Mouse (Mus musculus): ENCODE measurements at regions not wholly inside any gene's neighbourhood (a gene's known extent, or its start where the extent isn't known, plus 50 kb on each side); places are given as distances from the start of the nearest gene placed in this dataset.

DNA sequence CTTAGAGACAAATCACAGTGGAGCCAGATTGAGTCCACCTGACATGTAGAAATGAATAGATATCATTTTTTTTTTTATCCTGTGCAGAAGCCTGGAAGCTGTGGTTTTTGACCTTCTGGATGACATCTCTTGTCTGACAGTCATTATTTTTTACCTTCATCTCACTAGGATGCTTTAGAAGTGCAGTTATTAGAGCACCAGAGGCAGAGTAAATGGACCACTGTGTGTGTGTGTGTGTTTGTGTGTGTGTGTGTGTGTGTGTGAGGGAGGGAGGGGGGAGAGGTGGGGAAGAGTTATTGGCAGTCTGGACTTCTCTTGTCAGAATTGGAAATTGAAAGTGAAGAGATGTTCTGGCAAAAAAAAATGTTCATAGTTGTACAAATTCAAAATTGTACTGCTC lies 316.5 kb upstream of the Tmprss15 start:
- H3K9ac ChIP-seq, result no peak overlapping the region
- ATAC-seq (ENCODE audit: low FRiP score), result no peak
- no peak overlapping the region for H3K4me3 ChIP-seq (replicated peaks)
- H3K4me1 ChIP-seq, result no peaks in the 10 kb centered on the region
- H3K27me3 ChIP-seq, result no peaks in the 10 kb centered on the region
- H3K9me3 ChIP-seq, result no peaks in the 10 kb centered on the region
- H3K4me2 ChIP-seq, result no peak overlapping the region
- no peaks in the 10 kb centered on the region for H3K36me3 ChIP-seq (replicated peaks)
- no peak overlapping the region for H3K27ac ChIP-seq

DNA sequence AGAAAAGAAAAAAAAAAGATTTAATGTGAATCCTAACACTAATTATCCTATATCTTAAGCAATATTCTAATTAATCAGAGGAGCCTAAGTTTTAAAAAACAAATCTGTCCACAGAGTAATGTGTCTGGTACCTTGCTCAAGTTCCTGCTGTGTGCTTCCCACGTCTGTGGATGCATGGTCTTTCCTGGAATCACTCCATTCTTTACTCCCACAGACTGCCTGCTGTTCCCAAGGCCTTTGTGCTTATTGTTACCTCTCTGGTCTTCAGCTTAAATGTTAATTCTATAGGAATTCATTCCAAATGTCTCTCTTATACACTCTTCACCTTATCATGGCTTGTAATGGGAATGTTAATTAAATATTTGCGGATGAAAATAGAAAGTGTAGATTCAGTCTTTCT lies 315.3 kb upstream of the Tmprss15 start:
- 28% methylated on average over 2 of the region's 2 CpGs for WGBS
- Histone ChIP-seq H3K4me2 (no peak overlapping the region), H3K4me3 (replicated peaks) (no peak overlapping the region), H3K27ac (no peak overlapping the region), H3K4me1 (no peaks in the 10 kb centered on the region), H3K9ac (no peak overlapping the region), H3K9me3 (no peaks in the 10 kb centered on the region), H3K36me3 (replicated peaks) (no peaks in the 10 kb centered on the region), H3K27me3 (no peaks in the 10 kb centered on the region)
- no peak for ATAC-seq (ENCODE audit: low FRiP score)

DNA sequence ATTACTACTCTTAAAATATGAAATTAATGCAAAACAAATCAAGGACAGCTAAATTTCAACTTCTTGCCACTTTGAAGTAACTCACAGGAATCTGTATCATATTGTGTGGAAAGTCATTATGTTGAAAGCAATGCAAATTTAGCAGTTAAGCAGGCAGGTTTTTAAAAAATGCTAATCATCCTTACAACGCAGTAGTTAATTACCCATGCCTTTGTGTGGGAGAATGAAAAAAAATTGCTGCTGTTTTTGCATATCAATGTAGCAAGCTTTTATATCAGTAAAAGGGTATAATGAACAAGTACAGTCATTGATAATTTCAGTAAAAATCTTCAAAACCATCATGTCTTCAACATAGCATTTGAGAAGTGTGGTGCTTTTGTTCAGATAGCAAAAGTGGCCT lies 313.2 kb upstream of the Tmprss15 start:
- Histone ChIP-seq H3K4me2 (no peak overlapping the region), H3K4me1 (no peaks in the 10 kb centered on the region), H3K9me3 (no peaks in the 10 kb centered on the region), H3K9ac (no peak overlapping the region), H3K36me3 (replicated peaks) (no peaks in the 10 kb centered on the region), H3K4me3 (replicated peaks) (no peak overlapping the region), H3K27me3 (no peaks in the 10 kb centered on the region), H3K27ac (no peak overlapping the region)
- no peak for ATAC-seq (ENCODE audit: low FRiP score)
- 23% methylated on average over 1 of the region's 1 CpGs for WGBS

DNA sequence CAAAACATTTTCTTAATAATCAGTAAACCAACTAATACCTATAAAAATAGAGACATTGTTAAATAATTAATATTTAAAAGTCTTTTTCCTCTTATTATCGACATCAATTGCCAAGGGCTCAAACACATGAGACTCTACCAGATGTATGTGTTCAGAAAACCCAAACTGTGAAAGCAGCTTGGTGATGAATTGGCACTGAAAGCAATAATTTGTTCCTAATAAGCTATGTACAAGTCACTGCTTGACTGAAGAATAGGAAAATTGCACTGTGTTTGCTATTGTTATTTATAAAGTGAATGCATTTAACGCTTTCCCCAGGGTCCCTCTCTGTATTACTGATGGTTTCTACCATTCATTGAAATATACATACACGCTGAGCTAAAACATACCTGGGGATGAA lies 309.2 kb upstream of the Tmprss15 start:
- Histone ChIP-seq H3K27ac (no peak overlapping the region), H3K9me3 (no peaks in the 10 kb centered on the region), H3K4me2 (no peak overlapping the region), H3K4me3 (replicated peaks) (no peak overlapping the region), H3K36me3 (replicated peaks) (no peaks in the 10 kb centered on the region), H3K4me1 (no peaks in the 10 kb centered on the region), H3K9ac (no peak overlapping the region), H3K27me3 (no peaks in the 10 kb centered on the region)
- ATAC-seq (ENCODE audit: low FRiP score), result no peak
- WGBS, result 86% methylated on average over 3 of the region's 3 CpGs

DNA sequence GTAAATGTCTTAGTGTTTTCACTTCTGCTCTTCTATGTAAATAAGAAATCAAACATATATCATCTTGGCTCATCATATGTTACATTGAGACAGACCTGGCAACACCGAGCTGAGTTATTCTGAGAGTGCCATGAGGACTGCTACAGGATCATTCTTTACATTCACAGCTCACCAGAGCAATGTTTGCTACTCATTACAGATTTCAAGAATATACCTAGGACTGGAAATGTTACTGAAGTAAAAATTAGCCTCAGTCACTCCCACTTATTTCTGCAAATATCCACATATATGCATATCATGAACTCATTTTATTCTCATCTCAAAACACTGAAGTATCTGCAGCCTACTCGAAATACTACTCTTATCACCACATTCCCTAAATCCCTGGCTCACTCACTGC lies 307.6 kb upstream of the Tmprss15 start:
- Histone ChIP-seq H3K27ac (no peak overlapping the region), H3K4me3 (replicated peaks) (no peak overlapping the region), H3K9me3 (no peaks in the 10 kb centered on the region), H3K27me3 (no peaks in the 10 kb centered on the region), H3K9ac (no peak overlapping the region), H3K36me3 (replicated peaks) (no peaks in the 10 kb centered on the region), H3K4me2 (no peak overlapping the region), H3K4me1 (no peaks in the 10 kb centered on the region)
- WGBS, result 88% methylated on average over 2 of the region's 2 CpGs
- ATAC-seq (ENCODE audit: low FRiP score), result no peak

DNA sequence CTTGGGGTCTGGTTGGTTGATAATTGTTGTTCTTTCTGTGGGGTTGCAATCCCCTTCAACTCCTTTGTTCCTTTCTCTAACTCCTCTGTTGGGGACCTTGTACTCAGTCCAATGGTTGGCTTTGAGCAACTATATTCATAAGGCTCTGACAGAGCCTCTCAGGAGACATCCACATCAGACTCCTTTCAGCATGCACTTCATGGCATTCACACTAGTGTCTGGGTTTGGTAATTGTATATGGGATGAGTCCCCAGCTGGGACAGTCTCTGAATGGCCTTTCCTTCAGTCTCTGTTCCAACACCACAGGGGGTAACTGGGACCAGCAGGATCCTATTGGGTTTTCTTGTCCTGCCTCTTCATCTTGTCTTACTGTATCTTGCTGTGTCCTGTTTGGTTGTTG lies 303.5 kb upstream of the Tmprss15 start:
- no peaks in the 10 kb centered on the region for H3K9me3 ChIP-seq
- H3K9ac ChIP-seq, result no peak overlapping the region
- no peak overlapping the region for H3K4me3 ChIP-seq (replicated peaks)
- no peaks in the 10 kb centered on the region for H3K27me3 ChIP-seq
- ATAC-seq (ENCODE audit: low FRiP score), result no peak
- no peaks in the 10 kb centered on the region for H3K36me3 ChIP-seq (replicated peaks)
- H3K4me2 ChIP-seq, result no peak overlapping the region
- no peak overlapping the region for H3K27ac ChIP-seq
- H3K4me1 ChIP-seq, result no peaks in the 10 kb centered on the region

DNA sequence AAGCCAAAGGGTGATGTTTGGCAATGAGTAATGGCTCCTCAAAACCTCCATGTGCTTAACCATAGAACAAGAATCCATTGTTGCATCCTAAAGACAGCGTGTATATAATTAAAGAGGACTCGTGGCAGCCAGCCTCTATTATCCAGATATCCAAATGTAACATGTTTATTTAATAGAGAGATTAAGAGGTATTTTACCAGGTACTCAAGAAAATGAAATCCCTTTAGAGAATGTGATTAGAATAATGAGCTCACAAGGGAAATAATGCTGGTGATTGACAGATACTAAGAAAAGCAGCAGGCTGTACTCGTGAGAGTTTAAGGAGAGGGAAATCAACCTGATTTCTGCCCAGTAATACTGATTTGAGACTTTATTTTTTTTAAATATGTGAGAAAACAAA lies 295.5 kb upstream of the Tmprss15 start:
- peak; percentile 39; the same call in 1 of the 2 replicates for ATAC-seq (ENCODE audit: low FRiP score)
- H3K9ac ChIP-seq, result no peak overlapping the region
- H3K4me1 ChIP-seq, result no peaks in the 10 kb centered on the region
- no peaks in the 10 kb centered on the region for H3K27me3 ChIP-seq
- 26% methylated on average over 3 of the region's 3 CpGs for WGBS
- no peak overlapping the region for H3K4me3 ChIP-seq (replicated peaks)
- H3K36me3 ChIP-seq (replicated peaks), result no peaks in the 10 kb centered on the region
- H3K27ac ChIP-seq, result no peak overlapping the region
- H3K9me3 ChIP-seq, result no peaks in the 10 kb centered on the region
- no peak overlapping the region for H3K4me2 ChIP-seq

DNA sequence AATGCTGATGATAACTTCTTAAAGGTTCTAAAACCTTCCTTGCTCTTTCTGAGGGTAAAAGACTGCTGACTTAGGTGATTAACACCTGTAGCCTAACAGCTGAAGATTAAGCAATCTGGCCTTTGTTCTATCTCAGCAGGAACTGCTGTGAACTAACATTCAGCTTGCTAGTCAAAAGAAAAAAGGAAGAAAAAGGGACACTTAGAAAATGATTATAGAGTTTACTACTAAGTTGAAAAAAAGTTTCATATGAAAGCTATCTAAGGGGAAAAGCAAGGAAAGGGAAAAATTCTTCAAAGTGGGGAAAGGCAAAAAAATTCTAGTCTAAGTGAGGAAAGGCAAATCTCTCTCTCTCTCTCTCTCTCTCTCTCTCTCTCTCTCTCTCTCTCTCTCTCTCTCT lies 259.2 kb upstream of the Tmprss15 start:
- no peak overlapping the region for H3K27ac ChIP-seq
- no peak overlapping the region for H3K4me3 ChIP-seq (replicated peaks)
- no peak overlapping the region for H3K4me2 ChIP-seq
- H3K4me1 ChIP-seq, result no peaks in the 10 kb centered on the region
- no peaks in the 10 kb centered on the region for H3K36me3 ChIP-seq (replicated peaks)
- ATAC-seq (ENCODE audit: low FRiP score), result no peak
- H3K27me3 ChIP-seq, result no peaks in the 10 kb centered on the region
- no peaks in the 10 kb centered on the region for H3K9me3 ChIP-seq
- no peak overlapping the region for H3K9ac ChIP-seq

DNA sequence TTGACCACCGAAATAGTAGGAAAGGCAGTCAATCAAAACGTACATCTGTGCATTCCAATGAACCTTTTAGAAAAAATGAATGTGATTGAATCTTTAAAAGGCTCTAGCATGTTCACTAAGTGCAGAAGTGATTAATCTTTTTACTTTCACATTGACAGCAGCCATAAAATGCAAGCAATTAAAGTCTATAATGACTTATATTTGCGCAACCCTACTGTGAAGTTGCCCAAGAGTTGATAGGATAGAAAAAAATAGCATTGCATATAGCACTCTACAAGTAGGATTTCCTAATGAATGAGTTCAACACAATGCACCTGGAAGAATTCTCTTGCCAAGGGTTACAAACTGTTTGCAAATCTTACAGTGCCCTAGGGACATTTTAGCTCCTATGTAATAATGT lies 251.6 kb upstream of the Tmprss15 start:
- H3K4me2 ChIP-seq, result no peak overlapping the region
- 83% methylated on average over 3 of the region's 3 CpGs for WGBS
- H3K4me3 ChIP-seq (replicated peaks), result no peak overlapping the region
- no peak for ATAC-seq (ENCODE audit: low FRiP score)
- no peaks in the 10 kb centered on the region for H3K4me1 ChIP-seq
- H3K27me3 ChIP-seq, result no peaks in the 10 kb centered on the region
- no peaks in the 10 kb centered on the region for H3K36me3 ChIP-seq (replicated peaks)
- H3K27ac ChIP-seq, result no peak overlapping the region
- H3K9ac ChIP-seq, result no peak overlapping the region
- H3K9me3 ChIP-seq, result no peaks in the 10 kb centered on the region

DNA sequence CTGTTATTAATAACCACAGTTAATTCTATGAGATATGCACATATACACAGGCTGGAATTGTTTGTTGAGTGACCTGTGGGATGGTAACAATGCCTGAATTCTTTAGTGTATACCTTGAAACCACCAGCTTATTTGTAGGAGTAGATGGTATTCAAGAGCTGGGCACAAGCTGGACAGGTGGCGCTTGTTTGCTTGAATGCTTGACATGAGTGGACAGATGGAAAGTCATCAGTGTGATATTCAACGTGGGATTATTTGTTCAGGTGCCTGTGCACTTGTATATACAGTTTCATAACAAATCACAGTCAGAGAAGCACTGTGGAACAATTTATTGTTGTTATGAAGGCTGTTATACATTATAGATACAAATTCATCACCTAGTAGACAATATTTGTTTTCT lies 245.5 kb upstream of the Tmprss15 start:
- Histone ChIP-seq H3K9me3 (no peaks in the 10 kb centered on the region), H3K27me3 (no peaks in the 10 kb centered on the region), H3K4me2 (no peak overlapping the region), H3K9ac (no peak overlapping the region), H3K36me3 (replicated peaks) (no peaks in the 10 kb centered on the region), H3K4me1 (no peaks in the 10 kb centered on the region), H3K27ac (no peak overlapping the region), H3K4me3 (replicated peaks) (no peak overlapping the region)
- WGBS, result 78% methylated on average over 2 of the region's 2 CpGs
- ATAC-seq (ENCODE audit: low FRiP score), result no peak

DNA sequence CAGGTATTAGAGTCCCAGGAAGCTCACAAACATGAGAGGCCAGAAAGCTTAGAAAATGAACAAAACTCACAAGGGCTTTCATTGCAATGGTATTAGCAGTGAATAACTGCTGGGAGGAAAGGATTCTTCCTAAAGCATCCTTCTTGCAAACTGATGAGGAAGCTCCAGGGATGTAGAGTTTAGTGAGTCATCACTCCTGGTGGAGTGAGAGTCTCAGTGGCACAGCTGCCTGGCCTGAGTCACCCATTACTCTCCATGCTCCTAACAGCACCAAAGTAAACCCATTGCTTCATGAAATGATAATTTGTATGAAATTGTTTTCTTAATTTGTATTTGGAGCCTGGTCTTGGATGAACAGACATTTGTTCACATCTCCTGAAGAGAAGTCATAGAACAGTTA lies 245.1 kb upstream of the Tmprss15 start:
- H3K27me3 ChIP-seq, result no peaks in the 10 kb centered on the region
- no peak overlapping the region for H3K4me2 ChIP-seq
- H3K27ac ChIP-seq, result no peak overlapping the region
- H3K9me3 ChIP-seq, result no peaks in the 10 kb centered on the region
- no peak for ATAC-seq (ENCODE audit: low FRiP score)
- H3K9ac ChIP-seq, result no peak overlapping the region
- no peaks in the 10 kb centered on the region for H3K4me1 ChIP-seq
- no peaks in the 10 kb centered on the region for H3K36me3 ChIP-seq (replicated peaks)
- no peak overlapping the region for H3K4me3 ChIP-seq (replicated peaks)

DNA sequence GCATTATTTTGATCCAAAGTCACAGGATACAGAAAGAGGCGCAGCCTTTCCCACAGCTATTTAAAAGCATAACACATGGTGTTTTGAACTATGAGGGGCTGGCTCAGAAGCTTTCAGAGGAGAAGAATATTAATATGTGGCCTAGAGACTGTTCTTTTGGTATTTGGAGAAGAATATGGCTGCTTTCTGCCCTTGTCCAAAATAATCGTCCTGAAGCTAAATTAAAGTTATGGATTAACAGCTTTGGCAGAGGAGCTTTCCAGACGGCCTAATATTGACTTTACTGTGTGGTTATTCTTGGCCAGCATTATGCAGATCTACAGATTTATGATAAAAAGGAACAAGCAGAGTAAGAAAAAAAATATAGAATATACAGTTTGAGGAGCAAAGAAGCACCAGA lies 222.4 kb upstream of the Tmprss15 start:
- Histone ChIP-seq H3K4me1 (no peaks in the 10 kb centered on the region), H3K4me2 (no peak overlapping the region), H3K9ac (no peak overlapping the region), H3K27ac (no peak overlapping the region), H3K36me3 (replicated peaks) (no peaks in the 10 kb centered on the region), H3K9me3 (no peaks in the 10 kb centered on the region), H3K4me3 (replicated peaks) (no peak overlapping the region), H3K27me3 (no peaks in the 10 kb centered on the region)
- no peak for ATAC-seq (ENCODE audit: low FRiP score)
- 78% methylated on average over 3 of the region's 3 CpGs for WGBS

DNA sequence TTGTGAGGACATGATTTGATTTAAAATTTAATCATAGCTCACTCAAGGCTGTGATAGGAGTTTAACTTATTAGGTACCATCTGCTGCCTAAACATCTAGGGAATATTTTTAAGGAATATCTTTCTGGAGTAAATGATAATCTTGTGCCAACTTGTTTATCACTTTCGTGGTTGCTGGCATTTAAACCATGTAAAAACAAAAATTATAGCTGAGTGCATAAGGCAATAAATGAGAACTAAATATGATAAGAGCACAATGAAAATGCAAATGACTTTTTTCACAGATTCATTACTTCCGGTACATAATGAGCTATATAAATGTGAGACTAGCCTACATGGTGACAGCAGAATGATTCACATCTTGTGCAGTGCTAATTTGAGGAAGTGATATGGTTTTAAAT lies 221.8 kb upstream of the Tmprss15 start:
- WGBS, result 66% methylated on average over 2 of the region's 2 CpGs
- Histone ChIP-seq H3K9me3 (no peaks in the 10 kb centered on the region), H3K27ac (no peak overlapping the region), H3K4me2 (no peak overlapping the region), H3K36me3 (replicated peaks) (no peaks in the 10 kb centered on the region), H3K9ac (no peak overlapping the region), H3K4me3 (replicated peaks) (no peak overlapping the region), H3K4me1 (no peaks in the 10 kb centered on the region), H3K27me3 (no peaks in the 10 kb centered on the region)
- no peak for ATAC-seq (ENCODE audit: low FRiP score)

DNA sequence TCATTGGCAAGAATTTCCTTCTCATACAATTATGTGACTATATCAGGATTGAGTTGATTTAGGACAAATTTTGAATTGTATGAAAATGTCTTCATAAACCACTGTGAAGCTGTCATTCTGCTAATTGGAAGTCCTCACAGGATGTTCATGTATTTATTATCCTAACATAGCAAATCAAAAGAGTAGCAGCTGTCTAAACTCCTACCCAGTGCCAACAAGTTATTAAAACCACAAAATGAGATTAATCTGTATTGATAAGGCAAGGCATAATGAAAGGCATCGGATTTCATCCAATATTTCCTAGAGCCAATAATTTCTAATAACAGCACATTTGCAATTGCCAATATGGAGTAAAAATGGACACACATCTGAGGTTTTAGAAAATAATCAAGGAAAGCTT lies 217.6 kb upstream of the Tmprss15 start:
- Histone ChIP-seq H3K36me3 (replicated peaks) (no peaks in the 10 kb centered on the region), H3K27ac (no peak overlapping the region), H3K4me3 (replicated peaks) (no peak overlapping the region), H3K9ac (no peak overlapping the region), H3K9me3 (no peaks in the 10 kb centered on the region), H3K4me2 (no peak overlapping the region), H3K27me3 (no peaks in the 10 kb centered on the region), H3K4me1 (no peaks in the 10 kb centered on the region)
- 92% methylated on average over 1 of the region's 1 CpGs for WGBS
- no peak for ATAC-seq (ENCODE audit: low FRiP score)

Measured in forebrain, embryonic 12.5 days (tissue).